Mouse (Mus musculus): Measurements from ENCODE around the gene Styx.

Gene Styx

DNA sequence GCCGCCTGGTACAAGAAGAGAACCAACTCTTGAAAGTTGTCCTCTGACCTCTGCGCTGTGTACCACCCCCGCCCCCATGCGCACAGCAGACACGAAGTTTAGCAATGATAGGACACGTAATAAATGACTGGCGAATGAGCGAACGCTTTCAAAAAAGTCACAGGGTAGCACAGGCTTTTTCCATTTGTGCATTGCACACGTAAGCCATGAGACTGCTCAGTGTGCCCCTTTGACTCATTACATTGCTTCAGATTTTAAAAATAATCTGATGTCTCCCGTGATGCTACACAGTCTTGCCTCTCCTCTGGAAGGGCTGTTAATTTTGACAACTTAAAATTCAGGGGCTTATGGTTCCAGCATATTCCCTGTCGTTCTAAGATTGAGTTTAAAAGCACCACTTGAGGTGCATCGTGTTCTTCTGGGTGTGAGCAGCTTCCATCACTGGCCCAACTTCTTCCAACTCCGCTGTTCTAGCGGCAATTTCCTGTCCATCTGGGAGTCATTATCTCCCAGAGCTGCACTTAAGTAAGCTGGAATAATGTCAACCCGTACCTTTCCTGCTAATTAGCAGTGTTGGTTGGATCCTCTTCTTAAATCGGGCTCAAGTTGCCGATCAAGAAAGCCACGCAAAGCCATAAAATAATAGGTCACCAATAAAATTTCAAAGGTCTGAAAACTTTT lies 87.5 kb downstream of the Styx start:
- in situ Hi-C loops (cut with MboI, MseI): no loop called here

DNA sequence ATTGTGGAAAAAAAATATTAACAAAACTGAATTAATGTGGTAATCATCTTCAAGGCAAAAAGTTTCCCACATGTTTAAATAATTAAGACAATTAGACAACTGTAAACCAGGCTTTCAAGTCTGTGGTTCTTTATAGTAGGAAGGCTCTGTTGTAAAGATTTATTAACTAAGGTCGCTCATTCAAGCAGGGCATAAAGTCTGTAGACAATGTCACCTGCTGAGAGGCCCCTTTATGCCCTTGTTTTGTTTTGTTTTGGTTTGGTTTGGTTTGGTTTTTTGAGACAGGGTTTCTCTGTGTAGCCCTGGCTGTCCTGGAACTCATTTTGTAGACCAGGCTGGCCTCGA lies 88.0 kb downstream of the Styx start:
- in situ Hi-C loops (cut with MboI, MseI): no loop called here

DNA sequence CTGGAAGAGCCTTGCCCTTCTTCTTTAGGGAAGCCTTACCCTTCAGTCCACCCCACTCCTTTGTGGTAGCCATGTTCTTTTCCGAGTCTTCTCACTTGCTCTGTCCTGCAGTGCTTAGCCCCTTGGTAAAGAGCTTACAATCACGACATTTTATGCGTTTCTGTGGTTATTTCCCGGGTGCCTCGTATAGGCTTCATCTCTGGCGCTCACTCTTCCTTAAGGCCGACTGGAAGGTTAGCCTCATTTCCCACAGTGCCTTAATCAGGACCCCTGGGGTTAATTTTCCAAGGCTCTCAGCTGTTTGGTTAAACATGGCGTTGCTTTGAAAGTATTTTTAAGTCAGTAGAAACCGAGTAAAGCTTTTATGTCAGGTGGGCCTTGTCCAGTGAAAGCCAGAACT lies 88.5 kb downstream of the Styx start:
- in situ Hi-C loops (cut with MboI, MseI): no loop called here

DNA sequence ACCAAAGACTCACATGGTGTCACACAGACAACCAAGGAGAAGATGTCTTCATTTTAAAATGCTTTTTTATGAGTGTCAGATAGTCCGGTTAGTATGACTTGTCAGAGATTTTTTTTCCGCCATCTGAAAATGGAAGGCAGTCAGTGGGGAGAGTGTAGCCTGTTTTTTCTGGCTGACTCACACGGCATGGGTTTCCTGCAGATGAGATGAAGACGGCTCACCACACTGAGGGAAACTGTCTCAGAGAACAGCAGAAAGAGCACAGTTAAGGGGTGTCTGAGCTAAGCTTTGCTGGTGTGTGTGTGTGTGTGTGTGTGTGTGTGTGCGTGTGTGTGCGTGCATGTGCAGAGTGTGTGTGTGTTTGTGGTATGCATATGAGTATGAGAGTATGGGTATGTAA lies 90.4 kb downstream of the Styx start:
- in situ Hi-C loops (cut with MboI, MseI): no loop called here

DNA sequence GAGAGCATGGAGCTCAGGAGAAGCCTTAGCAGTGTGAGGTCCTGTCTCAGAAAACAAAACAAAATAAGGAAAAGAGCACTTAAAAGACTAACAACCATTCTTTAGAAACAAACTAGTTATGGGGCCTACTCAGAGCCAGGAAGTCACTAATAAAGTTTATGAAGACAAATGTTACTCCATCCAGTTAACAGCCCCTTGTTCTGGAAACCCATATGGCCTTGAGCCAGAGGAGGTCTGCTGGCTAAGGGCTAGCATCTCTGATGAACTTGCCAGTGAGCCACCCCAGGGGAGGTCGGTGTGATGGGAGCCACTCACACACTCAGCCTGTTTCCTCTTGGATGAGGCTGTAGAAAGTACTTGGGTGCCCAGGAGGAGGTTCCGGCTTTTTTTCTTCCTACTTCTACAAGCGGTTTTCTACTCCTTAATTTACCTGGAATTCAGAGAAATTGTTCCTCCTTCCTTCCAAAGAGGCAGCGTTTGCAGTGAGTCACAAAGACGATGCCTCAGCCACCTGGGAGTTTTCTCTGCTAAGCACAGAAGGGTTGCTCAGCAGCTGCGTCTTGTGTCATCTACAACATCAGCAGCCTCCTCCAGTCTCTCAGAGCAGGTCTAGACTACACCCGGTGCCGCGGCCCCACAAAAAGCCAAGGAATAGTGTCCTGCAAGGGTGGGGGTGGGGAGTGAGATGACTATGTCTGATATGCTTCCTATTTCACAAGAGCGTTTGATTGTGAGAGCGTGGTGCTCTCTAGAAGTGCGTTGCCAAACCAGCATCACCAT lies 92.1 kb downstream of the Styx start:
- in situ Hi-C loops (cut with MboI, MseI): no loop called here

- in situ Hi-C loops (cut with MboI, MseI): no loop called here
Observed at GRCm38 (mm10) chr14:45444870-45445269, 94.0 kb downstream of the Styx start.

DNA sequence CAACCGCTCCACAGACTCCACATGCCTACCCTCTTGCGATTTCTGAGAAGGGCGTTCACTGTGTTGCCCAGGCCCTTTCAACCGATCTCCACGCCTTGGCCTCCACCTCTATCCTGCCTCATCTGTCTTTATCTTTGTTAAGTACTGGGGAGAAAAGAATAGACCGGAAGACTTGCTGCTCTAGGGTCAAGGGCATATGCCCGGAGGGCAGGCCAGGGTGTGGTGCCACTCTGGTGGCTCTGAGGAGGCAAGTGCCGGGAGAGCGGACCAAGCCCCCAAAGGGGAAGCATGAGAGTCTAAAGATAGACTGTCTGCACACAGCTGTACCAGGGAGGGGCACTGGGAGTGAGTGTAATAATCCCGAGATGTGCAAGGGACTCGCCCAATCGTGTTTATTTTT lies 94.6 kb downstream of the Styx start:
- in situ Hi-C loops (cut with MboI, MseI): no loop called here

DNA sequence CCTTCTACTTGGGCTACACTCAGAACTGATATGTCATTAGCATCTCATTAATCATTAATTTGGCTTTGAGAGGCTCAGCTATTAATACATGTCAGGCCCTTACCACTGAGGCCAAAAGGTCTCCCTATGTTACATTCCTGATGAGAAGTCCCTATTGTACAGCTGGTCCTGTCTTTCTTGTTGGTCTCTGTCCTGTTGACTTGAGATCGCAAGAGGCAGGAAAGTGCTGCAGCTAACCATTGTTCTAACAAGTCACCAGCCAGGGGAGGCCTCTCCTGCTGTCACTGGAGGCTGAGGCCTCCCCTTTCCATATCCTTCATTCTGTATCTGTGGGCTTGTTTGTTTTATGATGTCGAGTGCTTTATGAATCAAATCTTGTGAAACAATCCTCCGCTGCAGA lies 95.9 kb downstream of the Styx start:
- in situ Hi-C loops (cut with MboI, MseI): no loop called here

DNA sequence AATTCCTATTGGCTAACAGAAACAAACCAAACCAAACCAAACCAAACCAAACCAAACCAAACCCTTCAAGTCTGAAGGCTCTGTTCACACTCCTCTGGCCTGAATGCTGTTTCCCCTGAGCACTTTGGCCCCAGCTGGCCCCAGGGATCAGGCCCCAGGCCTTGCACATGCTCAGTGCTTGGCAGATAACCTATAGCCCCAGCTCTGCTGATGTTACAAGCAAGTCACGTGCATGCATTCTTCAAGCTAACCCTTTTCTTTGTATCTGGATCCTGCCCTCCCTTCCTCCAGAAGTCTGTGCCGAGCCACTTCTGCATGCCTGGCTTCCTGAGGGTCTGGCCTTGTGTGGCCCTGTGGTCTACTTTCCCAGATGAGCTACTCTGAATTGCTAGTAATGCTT lies 100.2 kb downstream of the Styx start:
- in situ Hi-C loops (cut with MboI, MseI): no loop called here

DNA sequence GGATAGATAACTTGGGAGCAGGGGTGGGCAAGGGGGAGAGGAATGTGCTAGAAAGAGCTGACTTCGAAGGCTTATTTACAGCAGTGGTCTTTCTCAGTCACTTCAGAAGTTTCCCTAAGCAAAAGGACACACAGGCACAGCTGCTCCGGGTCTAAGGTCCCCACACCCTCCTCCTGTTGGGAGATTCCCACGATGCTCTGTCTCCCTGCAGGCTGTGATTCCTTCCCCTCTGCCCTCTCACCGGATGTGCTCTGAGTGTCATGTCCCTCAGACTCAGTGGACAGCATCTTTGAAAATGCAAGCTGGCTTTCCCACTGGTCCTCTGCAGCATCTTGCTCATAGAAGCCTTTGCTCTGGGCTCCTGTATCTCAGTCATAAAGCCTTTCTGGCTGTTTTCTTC lies 101.3 kb downstream of the Styx start:
- in situ Hi-C loops (cut with MboI, MseI): no loop called here

- in situ Hi-C loops (cut with MboI, MseI): no loop called here
Observed at GRCm38 (mm10) chr14:45452861-45453512, 102.1 kb downstream of the Styx start.

DNA sequence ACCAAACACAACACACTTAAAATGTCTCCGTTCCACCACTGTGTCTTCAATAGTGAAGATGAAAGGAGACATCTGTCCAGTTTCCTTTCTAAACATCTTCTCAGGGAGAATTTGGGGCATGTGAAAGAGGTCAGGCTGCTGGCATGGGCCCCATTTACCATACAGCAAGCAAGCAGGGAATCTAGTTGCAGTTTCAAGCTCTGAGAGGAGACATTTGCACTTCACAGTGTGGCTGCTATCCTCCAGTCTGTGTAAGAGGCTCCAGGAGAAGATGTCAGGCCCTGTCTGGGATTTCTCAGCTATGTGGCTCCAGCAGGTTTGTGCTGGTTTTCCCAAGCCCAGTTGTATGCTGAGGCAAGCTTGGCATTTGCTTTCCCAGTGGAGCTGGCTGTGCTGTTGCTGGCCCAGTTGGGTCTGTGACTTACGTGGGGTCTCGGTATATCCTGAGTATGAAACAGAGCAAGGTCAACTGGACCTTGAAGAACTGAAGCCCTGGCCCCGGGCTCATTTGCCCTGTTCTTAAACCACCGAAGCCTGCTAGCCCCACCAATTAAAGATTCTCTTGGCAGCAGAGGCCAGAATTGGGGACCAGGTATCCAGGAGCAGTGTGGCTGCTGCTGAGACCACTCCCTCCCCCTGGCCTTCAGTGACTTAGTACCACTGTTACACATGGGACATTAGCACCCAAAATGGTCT lies 102.8 kb downstream of the Styx start:
- in situ Hi-C loops (cut with MboI, MseI): no loop called here

DNA sequence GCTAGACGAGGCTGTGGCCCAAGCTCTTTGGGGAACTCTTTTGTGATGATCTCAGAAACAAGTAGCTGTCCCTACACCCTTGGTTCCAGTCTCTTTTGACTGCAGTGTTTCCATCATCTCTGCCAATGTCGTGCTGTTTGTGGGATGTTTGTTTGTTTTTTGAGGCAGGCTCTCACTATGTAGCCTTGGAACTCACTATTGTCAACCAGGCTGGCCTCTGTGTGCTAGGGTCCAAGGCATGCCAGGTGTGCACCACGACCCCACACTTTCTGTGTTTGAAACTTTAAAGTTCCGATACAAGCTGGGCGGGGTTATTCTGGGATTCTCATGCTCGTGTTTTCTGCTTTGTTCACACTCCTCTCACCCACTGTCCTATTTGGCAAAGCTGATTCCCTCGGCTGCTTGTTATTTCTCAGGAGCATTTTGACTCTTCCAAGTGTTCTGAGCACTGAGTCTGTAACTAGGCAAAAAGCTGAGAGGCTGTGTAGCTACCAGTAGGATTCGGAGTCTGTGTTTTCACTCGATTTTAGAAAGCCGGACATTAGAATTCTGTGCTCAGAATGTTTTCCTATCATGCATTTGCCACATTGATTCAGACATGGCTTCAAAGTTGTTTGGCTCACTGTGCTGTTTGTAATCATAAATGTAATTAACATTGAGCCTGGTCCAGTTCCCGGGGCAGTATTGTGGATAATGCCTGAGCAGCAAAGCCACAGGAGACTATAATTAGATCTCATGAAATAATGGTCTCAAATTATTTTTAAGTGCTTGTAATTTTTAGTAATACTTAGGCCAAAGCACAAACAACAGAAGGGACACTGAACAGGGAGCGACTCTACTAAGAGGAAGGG lies 105.0 kb downstream of the Styx start:
- in situ Hi-C loops (cut with MboI, MseI): no loop called here

- in situ Hi-C loops (cut with MboI, MseI): no loop called here
Observed at GRCm38 (mm10) chr14:45456502-45456846, 105.6 kb downstream of the Styx start.

- in situ Hi-C loops (cut with MboI, MseI): no loop called here
Observed at GRCm38 (mm10) chr14:45457003-45457402, 106.1 kb downstream of the Styx start.

GRCm38 (mm10) chr14:45459877-45460276 lies 109.0 kb downstream of the Styx start:
- in situ Hi-C loops (cut with MboI, MseI): no loop called here

DNA sequence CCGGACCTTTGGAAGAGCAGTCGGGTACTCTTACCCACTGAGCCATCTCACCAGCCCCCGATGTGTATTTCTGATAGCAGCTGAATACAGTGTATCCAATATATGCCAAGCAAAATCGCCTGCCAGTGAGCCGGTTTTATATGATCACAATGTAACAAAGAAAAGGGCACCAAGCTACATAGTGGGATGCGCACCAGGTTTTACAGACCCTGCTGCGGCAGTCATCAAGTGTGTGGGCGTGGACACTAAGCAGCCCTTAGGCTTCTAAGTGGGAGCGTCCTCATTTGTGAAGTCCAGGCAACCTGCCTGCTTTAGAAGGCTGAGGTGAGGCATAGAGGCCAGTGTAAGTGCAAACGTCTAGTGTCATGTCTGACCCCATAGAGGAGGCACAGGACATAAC lies 109.6 kb downstream of the Styx start:
- in situ Hi-C loops (cut with MboI, MseI): no loop called here

- in situ Hi-C loops (cut with MboI, MseI): no loop called here
Observed at GRCm38 (mm10) chr14:45461945-45462344, 111.1 kb downstream of the Styx start.

DNA sequence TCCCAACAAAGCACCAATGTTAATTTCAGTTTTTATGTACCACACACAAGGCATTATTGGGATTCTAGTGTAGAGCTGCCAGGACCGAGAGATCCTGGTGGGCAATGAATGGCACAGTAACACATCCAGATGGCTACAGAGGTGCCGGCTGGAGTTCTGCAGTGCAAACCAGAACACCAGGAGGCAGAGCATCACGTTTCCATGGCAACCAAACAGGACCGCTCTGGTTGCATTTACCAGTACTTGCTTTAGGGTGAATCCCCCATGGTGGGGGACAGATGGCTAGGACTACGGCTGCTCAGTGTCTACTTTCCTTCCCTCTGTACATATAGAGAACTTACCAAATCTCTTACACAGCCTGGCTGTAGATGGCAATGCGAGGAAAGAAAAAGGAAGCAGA lies 111.5 kb downstream of the Styx start:
- in situ Hi-C loops (cut with MboI, MseI): no loop called here

GRCm38 (mm10) chr14:45462875-45463475 lies 112.1 kb downstream of the Styx start:
- in situ Hi-C loops (cut with MboI, MseI): no loop called here

DNA sequence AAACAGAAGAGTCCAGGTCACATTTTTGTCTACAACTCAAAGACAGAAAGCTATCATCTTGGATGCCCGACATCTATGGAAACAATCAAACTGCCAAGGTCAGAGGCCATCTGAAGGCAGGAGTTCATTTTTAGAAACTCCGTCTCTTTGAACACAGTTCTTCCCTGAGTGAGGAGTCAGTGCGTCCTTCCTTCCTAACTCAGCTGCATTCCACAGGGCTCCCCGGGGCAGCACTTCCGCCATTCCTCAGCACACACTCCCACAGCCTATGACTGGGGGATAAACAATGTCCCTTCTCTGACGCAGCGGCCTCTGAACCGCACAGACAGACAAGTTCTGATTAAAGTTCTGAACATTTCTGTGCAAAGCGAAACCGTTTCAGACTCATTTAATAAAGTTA lies 112.7 kb downstream of the Styx start:
- in situ Hi-C loops (cut with MboI, MseI): no loop called here

Data from T-helper 1 cell (primary cell).